Mouse (Mus musculus): ENCODE measurements at regions not wholly inside any gene's neighbourhood (a gene's known extent, or its start where the extent isn't known, plus 50 kb on each side); places are given as distances from the start of the nearest gene placed in this dataset.
A peak's percentile ranks its signal among the peaks of the same experiment; 100 is the strongest.

GRCm38 (mm10) chr6:75683935-75684334 lies 813.6 kb downstream of the Gm9008 start:
- no peak for DNase-seq (ENCODE audit: low read depth, low spot score)

- DNase-seq (ENCODE audit: low read depth, low spot score), result no peak
Observed at GRCm38 (mm10) chr6:75644363-75644720, 853.2 kb downstream of the Gm9008 start.

GRCm38 (mm10) chr6:75643581-75644362 lies 853.8 kb downstream of the Gm9008 start:
- DNase-seq (ENCODE audit: low read depth, low spot score), result no peak

GRCm38 (mm10) chr6:75636050-75636449 lies 861.5 kb downstream of the Gm9008 start:
- no peak for DNase-seq (ENCODE audit: low read depth, low spot score)

GRCm38 (mm10) chr6:75602536-75603279 lies 894.9 kb downstream of the Gm9008 start:
- peak; percentile 9 for DNase-seq (ENCODE audit: low read depth, low spot score)

- no peak for DNase-seq (ENCODE audit: low read depth, low spot score)
Observed at GRCm38 (mm10) chr6:75558431-75558830, 939.2 kb downstream of the Gm9008 start.

- peak; percentile 34 for DNase-seq (ENCODE audit: low read depth, low spot score)
Observed at GRCm38 (mm10) chr6:75542247-75542700, 955.3 kb downstream of the Gm9008 start.

GRCm38 (mm10) chr6:75539703-75540102 lies 957.9 kb downstream of the Gm9008 start:
- DNase-seq (ENCODE audit: low read depth, low spot score), result no peak
